Mouse (Mus musculus) midbrain, embryonic 15.5 days (tissue): Measurements from ENCODE around the gene Syt2. TPM values are rescaled to one million over a fixed set of nuclear protein-coding genes. Genes with fewer than 3 reads are reported as not detected.

Experiments
- ATAC-seq: fragments of 200-750 bp; cut with Nextera tagmentation; replicated peaks from 2 replicates; pipeline ENCODE4 v1.8.0; 2017; ENCODE audit warnings: moderate TSS enrichment
- H3K27ac ChIP-seq: fragments of 300-500 bp; sonication (generic); 2 replicates; pipeline ENCODE4 v1.5.1; 2015; ENCODE audit warnings: mild to moderate bottlenecking, inconsistent platforms
- H3K27me3 ChIP-seq: fragments of 300-500 bp; sonication (generic); replicated peaks from 2 replicates; pipeline ENCODE4 v1.6.1; 2015; ENCODE audit warnings: inconsistent platforms
- H3K36me3 ChIP-seq: fragments of 300-500 bp; sonication (generic); replicated peaks from 2 replicates; pipeline ENCODE4 v1.6.1; 2015; ENCODE audit warnings: inconsistent platforms
- H3K4me1 ChIP-seq: fragments of 300-500 bp; sonication (generic); 2 replicates; pipeline ENCODE4 v1.6.1; 2015; ENCODE audit warnings: inconsistent platforms
- H3K4me2 ChIP-seq: fragments of 300-500 bp; sonication (generic); 2 replicates; pipeline ENCODE4 v1.6.1; 2015; ENCODE audit warnings: inconsistent platforms, mild to moderate bottlenecking, moderate library complexity
- H3K4me3 ChIP-seq: fragments of 300-500 bp; sonication (generic); 2 replicates; pipeline ENCODE4 v1.5.1; 2015; ENCODE audit warnings: mild to moderate bottlenecking, inconsistent platforms
- H3K9ac ChIP-seq: fragments of 300-500 bp; sonication (generic); 2 replicates; pipeline ENCODE4 v1.6.1; 2015; ENCODE audit warnings: mild to moderate bottlenecking, inconsistent platforms
- H3K9me3 ChIP-seq: fragments of 300-500 bp; sonication (generic); 2 replicates; pipeline ENCODE4 v1.6.1; 2016; ENCODE audit warnings: inconsistent platforms
- WGBS: fragments of 180-500 bp; shearing (Covaris S2); methylation state at CpG from one replicate; pipeline ENCODE4 v1.1.7; 2015; ENCODE audit warnings: mixed read lengths; 5-methylcytosine and 5-hydroxymethylcytosine counted together
- microRNA-seq: library from miRNA; unstranded; fragments of <30 nt; microRNA quantifications from one replicate; pipeline ENCODE4, GENCODE M21; 2016
- polyA plus RNA-seq: library from polyadenylated mRNA; unstranded; fragments of >200 nt; fragmentation: Nextera tagmentation; extraction: Ambion mirVana; gene quantifications from 2 replicates; pipeline ENCODE4 v1.2.1, GENCODE M21; 2015

Gene Syt2
- polyA plus RNA-seq, 1 experiment from 2014 or later = 3.0 TPM

- no peak overlapping the region for H3K27ac ChIP-seq
- no peaks in the 10 kb centered on the region for H3K36me3 ChIP-seq
- no peak overlapping the region for H3K4me3 ChIP-seq
- H3K27me3 ChIP-seq = no peaks in the 10 kb centered on the region
- no peak for ATAC-seq
- no peaks in the 10 kb centered on the region for H3K4me1 ChIP-seq
- H3K9ac ChIP-seq = no peak overlapping the region
- 91% methylated on average over 2 of the region's 2 CpGs for WGBS
- no peaks in the 10 kb centered on the region for H3K9me3 ChIP-seq
- no peak overlapping the region for H3K4me2 ChIP-seq
Measured at GRCm38 (mm10) chr1:134790716-134791439, 144.4 kb downstream of the Syt2 start.

DNA sequence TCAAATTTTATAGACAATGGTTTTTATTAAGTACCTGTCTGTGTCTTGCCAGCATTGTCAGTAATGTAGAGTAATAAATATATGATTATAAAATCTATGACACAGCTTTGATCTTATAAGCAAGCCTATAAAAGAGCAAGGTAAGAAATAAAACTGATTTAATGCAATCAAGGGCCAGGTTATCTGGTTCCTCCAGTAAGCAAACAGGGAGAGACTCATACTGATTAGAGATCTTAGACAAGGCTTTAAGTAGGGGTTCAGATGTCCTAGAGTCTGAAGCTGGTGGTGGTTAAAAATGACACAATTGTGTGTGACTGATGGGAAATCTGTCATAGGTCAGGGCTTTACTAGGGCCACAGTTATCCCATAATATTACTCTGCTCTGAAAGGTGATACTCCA is 145.0 kb downstream of the Syt2 start:
- Histone ChIP-seq H3K27ac (no peak overlapping the region), H3K27me3 (no peaks in the 10 kb centered on the region), H3K4me3 (no peak overlapping the region), H3K4me2 (no peak overlapping the region), H3K4me1 (no peaks in the 10 kb centered on the region), H3K9ac (no peak overlapping the region), H3K36me3 (no peaks in the 10 kb centered on the region), H3K9me3 (no peaks in the 10 kb centered on the region)
- no peak for ATAC-seq

DNA sequence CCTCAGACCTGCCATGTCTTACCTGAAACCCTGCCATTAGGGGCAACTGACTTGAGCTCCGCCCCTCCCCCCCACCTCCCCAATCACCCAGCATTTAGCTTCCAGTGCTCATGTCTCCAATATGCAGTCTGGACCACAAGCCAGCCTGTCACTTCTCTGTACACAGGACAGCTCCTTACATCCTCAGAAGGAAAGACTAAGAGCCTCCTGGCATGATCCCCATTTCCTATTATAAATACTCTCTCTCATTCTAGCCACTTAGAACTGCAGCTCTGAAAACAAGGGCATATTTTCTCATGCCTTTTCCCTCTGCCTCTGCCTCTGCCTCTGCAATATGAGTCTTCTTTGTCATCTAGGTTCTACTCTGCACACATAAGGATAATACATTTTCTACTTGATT is 149.6 kb downstream of the Syt2 start:
- Histone ChIP-seq H3K27ac (0 out of 2 replicates have a peak overlapping the region, but pooled peaks have one; percentile 4), H3K4me2 (no peak overlapping the region), H3K9ac (no peak overlapping the region), H3K27me3 (no peaks in the 10 kb centered on the region), H3K36me3 (no peaks in the 10 kb centered on the region), H3K4me3 (no peak overlapping the region), H3K4me1 (no peaks in the 10 kb centered on the region), H3K9me3 (no peaks in the 10 kb centered on the region)
- WGBS = 96% methylated on average over 1 of the region's 1 CpGs
- no peak for ATAC-seq

DNA sequence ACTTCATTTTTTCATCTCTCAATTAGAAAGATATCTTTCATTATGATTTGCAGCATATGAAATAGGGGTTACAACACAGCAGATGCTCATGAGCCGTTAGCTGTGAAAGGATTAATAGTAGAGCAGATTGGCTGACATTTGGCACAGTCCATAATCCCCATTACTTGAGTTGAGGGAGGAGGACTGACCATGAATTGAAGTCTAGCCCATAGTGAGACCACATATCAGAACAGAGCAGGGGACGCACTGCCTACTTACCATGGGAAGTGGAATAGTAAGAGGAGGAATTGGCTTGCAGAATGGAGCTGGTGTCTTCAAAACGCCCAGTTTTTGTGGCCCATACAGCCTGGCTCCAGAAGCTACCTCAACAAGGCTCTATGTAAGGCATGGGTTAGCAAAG is 150.1 kb downstream of the Syt2 start:
- H3K4me3 ChIP-seq = no peak overlapping the region
- ATAC-seq = no peak
- no peaks in the 10 kb centered on the region for H3K9me3 ChIP-seq
- WGBS = 56% methylated on average over 3 of the region's 3 CpGs
- H3K4me1 ChIP-seq = no peaks in the 10 kb centered on the region
- no peaks in the 10 kb centered on the region for H3K36me3 ChIP-seq
- H3K27ac ChIP-seq = no peak overlapping the region
- H3K27me3 ChIP-seq = no peaks in the 10 kb centered on the region
- H3K4me2 ChIP-seq = no peak overlapping the region
- H3K9ac ChIP-seq = no peak overlapping the region

- H3K4me2 ChIP-seq = no peak overlapping the region
- WGBS = 91% methylated on average over 7 of the region's 7 CpGs
- peaks cover 19% of the 10 kb centered on the region for H3K4me1 ChIP-seq
Measured at GRCm38 (mm10) chr1:134801758-134802157, 155.3 kb downstream of the Syt2 start.

DNA sequence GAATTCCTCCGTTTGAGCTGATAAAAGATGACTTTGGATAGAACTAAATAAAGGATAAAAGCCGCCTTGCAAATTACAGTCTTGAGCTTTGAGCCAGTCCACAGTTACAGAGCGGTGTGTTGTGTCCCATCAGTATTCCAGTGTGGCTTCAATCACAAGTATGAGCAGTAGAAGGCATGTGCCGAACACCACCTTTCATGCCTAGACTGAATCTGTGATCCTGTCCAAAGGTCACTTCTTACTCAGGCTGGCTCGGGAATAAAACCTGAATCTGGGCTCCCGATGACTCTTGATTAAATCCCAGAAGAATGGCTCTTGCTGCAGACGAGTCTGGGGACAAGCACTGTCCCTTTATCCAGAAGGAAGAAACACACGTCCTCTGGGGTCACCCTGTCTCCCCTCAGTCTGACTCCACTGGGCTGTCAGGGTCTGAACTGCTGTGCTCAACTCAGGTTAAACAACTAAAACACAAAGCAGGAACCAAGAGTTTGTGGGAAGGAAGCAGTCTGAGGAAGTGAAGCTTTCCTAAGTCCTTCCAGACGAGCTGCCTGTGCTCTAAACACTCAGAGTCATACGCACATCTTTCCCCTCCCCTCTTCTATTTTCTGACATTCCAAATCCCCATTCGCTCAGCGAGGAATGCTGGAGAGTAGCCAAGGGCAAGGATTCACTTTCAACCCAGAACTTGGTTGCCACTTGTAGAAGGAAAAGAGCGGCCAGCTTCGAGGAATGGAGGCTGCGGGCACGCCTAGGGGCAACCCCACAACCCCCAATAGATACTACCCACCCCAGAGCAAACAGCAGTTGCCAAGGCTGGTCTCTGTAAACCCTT is 157.0 kb downstream of the Syt2 start:
- H3K36me3 ChIP-seq = no peaks in the 10 kb centered on the region
- H3K9ac ChIP-seq = no peak overlapping the region
- H3K4me1 ChIP-seq = peaks cover 19% of the 10 kb centered on the region
- no peak overlapping the region for H3K27ac ChIP-seq
- H3K9me3 ChIP-seq = no peaks in the 10 kb centered on the region
- WGBS = 47% methylated on average over 16 of the region's 16 CpGs
- no peaks in the 10 kb centered on the region for H3K27me3 ChIP-seq
- no peak overlapping the region for H3K4me2 ChIP-seq
- H3K4me3 ChIP-seq = no peak overlapping the region
- no peak for ATAC-seq

More at GRCm38 (mm10) chr1:134801758-134802157, 155.3 kb downstream of the Syt2 start:
- Histone ChIP-seq H3K27ac (no peak overlapping the region), H3K9ac (no peak overlapping the region), H3K4me3 (no peak overlapping the region), H3K36me3 (no peaks in the 10 kb centered on the region), H3K9me3 (no peaks in the 10 kb centered on the region), H3K27me3 (no peaks in the 10 kb centered on the region)
- ATAC-seq = no peak

- 42% methylated on average over 5 of the region's 5 CpGs for WGBS
Measured at GRCm38 (mm10) chr1:134804373-134804772, 157.9 kb downstream of the Syt2 start.

GRCm38 (mm10) chr1:134805471-134805870 is 159.0 kb downstream of the Syt2 start:
- no peak for ATAC-seq
- Histone ChIP-seq H3K27ac (no peak overlapping the region), H3K27me3 (no peaks in the 10 kb centered on the region), H3K4me2 (no peak overlapping the region), H3K9ac (no peak overlapping the region), H3K9me3 (no peaks in the 10 kb centered on the region), H3K4me1 (peaks cover 19% of the 10 kb centered on the region), H3K4me3 (no peak overlapping the region), H3K36me3 (no peaks in the 10 kb centered on the region)
- WGBS = 47% methylated on average over 9 of the region's 9 CpGs

More at GRCm38 (mm10) chr1:134804373-134804772, 157.9 kb downstream of the Syt2 start:
- Histone ChIP-seq H3K4me1 (peaks cover 19% of the 10 kb centered on the region), H3K9ac (no peak overlapping the region), H3K9me3 (no peaks in the 10 kb centered on the region), H3K4me2 (no peak overlapping the region), H3K4me3 (no peak overlapping the region), H3K36me3 (no peaks in the 10 kb centered on the region), H3K27ac (no peak overlapping the region), H3K27me3 (no peaks in the 10 kb centered on the region)
- no peak for ATAC-seq

Small RNA genes within 50 kb of the gene (microRNA-seq; reads per million reads assigned to microRNA genes)
- not detected for gene Gm22232

Other genes starting within 250 kb of the Syt2 start
- gene Cyb5r1, start 241.1 kb upstream of the Syt2 start, polyA plus RNA-seq = 12.6 and 13.3 TPM in 2 replicates
- gene Adipor1, start 231.3 kb upstream of the Syt2 start, polyA plus RNA-seq = 76.0 and 82.4 TPM in 2 replicates
- gene Klhl12, start 191.1 kb upstream of the Syt2 start, polyA plus RNA-seq = 37.0 and 37.7 TPM in 2 replicates
- gene Rabif, start 152.0 kb upstream of the Syt2 start, polyA plus RNA-seq = 69.5 and 70.7 TPM in 2 replicates
- gene Mgat4e, start 97.0 kb upstream of the Syt2 start, polyA plus RNA-seq = not detected in 2 replicates
- 83.9 and 87.1 TPM in 2 replicates for gene Kdm5b, start 86.5 kb upstream of the Syt2 start, polyA plus RNA-seq